Mouse (Mus musculus) bone marrow, adult 2 months (tissue): Measurements from ENCODE around the gene Apof. TPM values are rescaled to one million over a fixed set of nuclear protein-coding genes. Genes with fewer than 3 reads are reported as not detected.
"Not testable (repeated sequence)": the region's sequence is repeated elsewhere in the genome, so short reads cannot be mapped to it uniquely, and the experiment has no call there.

Experiments used
- H3K27ac ChIP-seq: fragments of 200-500 bp; 2 replicates; pipeline ENCODE4 v1.5.1; 2012; ENCODE audit warnings: low read depth, mild to moderate bottlenecking, control low read depth, inconsistent platforms, low read length; ENCODE audit not compliant: control insufficient read depth, poor library complexity, insufficient read depth
- H3K4me1 ChIP-seq: fragments of 200-500 bp; 2 replicates; pipeline ENCODE4 v1.6.1; 2011; ENCODE audit warnings: low read length; ENCODE audit not compliant: control insufficient read depth, insufficient read depth
- H3K4me3 ChIP-seq: fragments of 200-500 bp; replicated peaks from 2 replicates; pipeline ENCODE3; 2011; ENCODE audit warnings: mild to moderate bottlenecking, low read depth, low read length, control low read depth; ENCODE audit not compliant: control insufficient read depth
- CTCF ChIP-seq: fragments of 200-500 bp; IDR thresholded peaks from 2 replicates; pipeline ENCODE4 v1.5.1; 2011; ENCODE audit warnings: low read length, control low read depth; ENCODE audit not compliant: control insufficient read depth, insufficient read depth
- POLR2A ChIP-seq: fragments of 200-500 bp; IDR thresholded peaks from 2 replicates; pipeline ENCODE4 v1.6.1; 2011; ENCODE audit warnings: low read depth, mild to moderate bottlenecking, control low read depth, low read length, borderline replicate concordance; ENCODE audit not compliant: control insufficient read depth
- WGBS: fragments of 180-500 bp; shearing (Covaris S2); methylation state at CpG from one replicate; pipeline ENCODE4 v1.1.7; 2018; 5-methylcytosine and 5-hydroxymethylcytosine counted together
- polyA plus RNA-seq: library from polyadenylated mRNA; stranded (reverse); fragments of >200 nt; gene quantifications from 2 replicates; pipeline ENCODE4 v1.2.4, GENCODE M21; 2011; ENCODE audit warnings: low replicate concordance; ENCODE audit not compliant: missing spikeins, insufficient read depth, insufficient read length

Gene Apof
- polyA plus RNA-seq, 1 experiment, result 4.0 TPM

DNA sequence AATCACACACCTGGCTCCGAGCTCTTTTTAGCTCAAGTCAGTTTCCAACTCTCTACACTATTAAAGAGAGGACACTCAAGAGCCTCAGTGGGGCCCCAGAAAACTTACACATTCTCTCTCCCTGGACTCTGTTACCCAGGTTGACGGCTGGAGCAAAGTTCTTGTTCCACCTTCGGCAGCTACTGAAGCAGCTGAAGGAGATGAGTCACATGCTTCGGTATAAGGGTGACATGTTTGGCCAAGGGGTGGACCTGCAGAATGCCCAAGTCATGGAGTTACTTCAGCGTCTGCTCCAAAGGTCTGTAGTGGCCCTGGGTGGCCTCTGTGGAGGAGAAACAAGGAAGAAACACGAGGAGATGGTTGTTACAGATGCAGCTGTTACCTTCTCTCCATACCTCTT lies 12.5 kb downstream of the Apof start:
- Histone ChIP-seq H3K27ac (no peak overlapping the region), H3K4me1 (no peaks in the 10 kb centered on the region), H3K4me3 (no peak overlapping the region)
- WGBS, result 85% methylated on average over 6 of the region's 6 CpGs
- TF ChIP-seq CTCF (no peak), POLR2A (no peak)

DNA sequence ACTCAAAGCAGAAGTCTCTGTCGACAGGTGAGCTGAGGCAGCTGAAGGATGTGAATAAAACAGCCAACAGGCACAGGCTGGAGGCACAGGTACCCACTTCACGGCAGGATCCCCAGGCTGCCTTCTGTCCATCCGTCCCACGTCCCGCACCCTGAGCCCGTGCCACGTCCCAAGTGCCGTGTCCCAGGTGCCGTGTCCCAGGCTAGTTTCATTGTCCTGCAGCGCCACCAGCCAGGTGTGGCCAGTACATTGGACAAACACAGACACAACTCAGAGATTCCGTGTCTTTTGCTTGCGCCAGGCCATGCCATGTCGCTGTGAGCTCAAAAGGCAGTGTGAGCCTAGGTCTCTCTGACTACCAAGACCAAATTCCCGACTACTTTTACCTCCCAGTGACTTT lies 13.2 kb downstream of the Apof start:
- WGBS, result 91% methylated on average over 14 of the region's 14 CpGs
- no peak overlapping the region for H3K4me3 ChIP-seq
- TF ChIP-seq POLR2A, result no peak
- no peak for TF ChIP-seq CTCF
- no peaks in the 10 kb centered on the region for H3K4me1 ChIP-seq
- no peak overlapping the region for H3K27ac ChIP-seq

DNA sequence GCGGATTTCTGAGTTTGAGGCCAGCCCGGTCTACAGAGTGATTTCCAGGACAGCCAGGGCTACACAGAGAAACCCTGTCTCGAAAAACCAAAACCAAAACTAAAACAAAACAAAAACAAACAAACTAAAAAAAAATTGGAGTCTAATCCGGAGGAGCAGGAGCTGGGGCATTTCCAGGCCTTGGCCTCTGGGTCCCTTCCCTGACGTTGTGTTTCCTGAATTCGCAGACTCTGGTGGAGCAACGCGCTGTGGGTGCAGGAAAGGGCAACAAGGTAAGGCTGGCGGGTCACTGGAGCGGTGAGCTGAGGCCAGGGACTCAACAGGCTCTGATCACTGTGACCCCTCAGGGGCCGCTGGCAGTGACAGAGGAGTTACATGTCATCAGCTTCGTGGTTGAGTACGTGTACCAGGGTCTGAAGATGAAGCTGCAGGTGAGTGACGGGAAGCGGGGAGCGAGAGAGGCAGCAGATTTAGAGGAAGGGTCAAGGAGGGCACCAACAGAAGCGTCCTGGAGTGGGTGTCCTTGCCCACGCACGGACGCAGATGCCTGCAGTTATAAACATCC lies 14.5 kb downstream of the Apof start:
- TF ChIP-seq POLR2A, result no peak
- TF ChIP-seq CTCF, result no peak
- no peaks in the 10 kb centered on the region for H3K4me1 ChIP-seq
- WGBS, result 90% methylated on average over 20 of the region's 20 CpGs
- no peak overlapping the region for H3K27ac ChIP-seq
- no peak overlapping the region for H3K4me3 ChIP-seq

- 68% methylated on average over 31 of the region's 31 CpGs for WGBS
Observed at GRCm38 (mm10) chr10:128283604-128284579, 15.4 kb downstream of the Apof start.

DNA sequence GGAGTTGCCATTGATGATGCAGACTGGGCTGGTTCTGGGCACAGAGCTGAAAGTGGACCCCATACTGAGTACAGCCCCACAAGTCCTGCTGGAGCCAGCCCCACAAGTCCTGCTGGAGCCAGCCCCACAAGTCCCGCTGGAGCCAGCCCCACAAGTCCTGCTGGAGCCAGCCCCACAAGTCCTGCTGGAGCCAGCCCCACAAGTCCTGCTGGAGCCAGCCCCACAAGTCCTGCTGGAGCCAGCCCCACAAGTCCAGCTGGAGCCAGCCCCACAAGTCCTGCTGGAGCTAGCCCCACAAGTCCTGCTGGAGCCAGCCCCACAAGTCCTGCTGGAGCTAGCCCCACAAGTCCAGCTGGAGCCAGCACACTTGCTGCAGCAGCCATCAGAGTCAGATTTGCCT lies 22.1 kb downstream of the Apof start:
- WGBS, result 100% methylated on average over 1 of the region's 1 CpGs
- H3K4me3 ChIP-seq, H3K27ac ChIP-seq, H3K4me1 ChIP-seq: not testable (repeated sequence)

More at GRCm38 (mm10) chr10:128283604-128284579, 15.4 kb downstream of the Apof start:
- Histone ChIP-seq H3K4me1 (no peaks in the 10 kb centered on the region), H3K27ac (no peak overlapping the region), H3K4me3 (no peak overlapping the region)
- TF ChIP-seq CTCF (peak; percentile 70), POLR2A (no peak)

GRCm38 (mm10) chr10:128296370-128297090 lies 28.1 kb downstream of the Apof start:
- 81% methylated on average over 13 of the region's 13 CpGs for WGBS
- peaks cover 3% of the 10 kb centered on the region; the same call in 1 of the 2 replicates for H3K4me1 ChIP-seq
- no peak overlapping the region for H3K27ac ChIP-seq
- no peak overlapping the region for H3K4me3 ChIP-seq
- TF ChIP-seq POLR2A (no peak), CTCF (no peak)

DNA sequence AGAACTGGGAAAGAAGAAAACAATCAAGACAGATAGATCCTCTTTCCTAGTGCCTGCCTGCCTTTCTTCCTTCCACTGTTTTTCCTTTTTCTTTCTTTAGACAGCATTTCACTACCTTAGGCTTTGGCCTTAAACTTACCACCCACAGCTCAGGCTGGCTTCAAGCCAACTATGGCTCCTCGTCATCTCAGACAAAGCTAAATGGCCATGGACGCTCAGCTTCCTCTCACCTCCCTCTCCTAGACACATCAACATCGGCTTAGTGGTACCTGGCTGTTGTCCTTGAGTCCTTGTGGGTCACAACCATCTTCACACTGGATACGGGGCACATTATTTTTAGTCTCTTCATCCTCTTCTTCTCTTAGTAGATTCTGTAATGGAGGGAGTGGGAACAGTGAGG lies 28.8 kb downstream of the Apof start:
- Histone ChIP-seq H3K4me1 (peaks cover 3% of the 10 kb centered on the region; the same call in 1 of the 2 replicates), H3K27ac (no peak overlapping the region), H3K4me3 (no peak overlapping the region)
- TF ChIP-seq CTCF (no peak), POLR2A (no peak)
- WGBS, result 79% methylated on average over 4 of the region's 4 CpGs

DNA sequence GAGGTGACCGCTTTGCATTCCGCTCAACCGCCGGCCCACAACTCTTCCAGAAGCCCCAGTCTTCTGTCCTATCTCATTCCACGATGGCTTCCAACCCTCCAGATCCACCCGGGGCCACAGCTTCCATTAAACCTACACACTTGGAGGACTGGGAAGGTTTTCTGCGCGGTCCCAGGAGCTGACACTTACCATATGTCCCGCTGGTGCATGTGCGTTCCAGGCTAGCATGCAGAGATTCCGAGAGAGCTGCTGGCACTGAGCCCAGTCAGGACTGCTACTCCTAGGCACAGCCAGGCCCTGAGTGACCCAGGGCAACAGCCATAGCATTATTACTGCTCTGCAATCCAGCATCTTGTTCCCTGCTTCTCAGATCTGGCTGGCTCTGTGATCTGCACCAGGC lies 29.2 kb downstream of the Apof start:
- TF ChIP-seq POLR2A (no peak), CTCF (no peak)
- Histone ChIP-seq H3K4me3 (no peak overlapping the region), H3K4me1 (peaks cover 3% of the 10 kb centered on the region; the same call in 1 of the 2 replicates), H3K27ac (peak overlapping the region; percentile 44)
- 85% methylated on average over 11 of the region's 11 CpGs for whole genome bisulfite sequencing
